Mouse (Mus musculus) left cerebral cortex, postnatal 14 days (tissue): Measurements from ENCODE around the gene Psg17. TPM values are rescaled to one million over a fixed set of nuclear protein-coding genes. Genes with fewer than 3 reads are reported as not detected.
"Not testable (repeated sequence)": the region's sequence is repeated elsewhere in the genome, so short reads cannot be mapped to it uniquely, and the experiment has no call there.

ENCODE experiments used
- DNase-seq, 2 experiments: peaks; one replicate each; pipeline ENCODE4 v3.0.0; 2021 to 2022; ENCODE audit warnings: low spot score in 2 of 2, mixed read lengths in 1 of 2
- intact Hi-C: fragments of 180-260 bp; cut with DNase I; formaldehyde crosslinking; loops from one replicate; pipeline ENCODE4 v1.15.1; 2025
- long read RNA-seq, 2 experiments: library from polyadenylated mRNA; stranded (forward); transcript quantifications; one replicate each; pipeline ENCODE4 v2.0.0; 2021
- total RNA-seq, 2 experiments: library from RNA; stranded (reverse); gene quantifications; 2 replicates each; pipeline ENCODE4 v1.2.3; 2021

The Psg17 gene
- total RNA-seq, result not detected
- long read RNA-seq, experiment 1, result 0 reads
- long read RNA-seq, experiment 2, result 0 reads

DNA sequence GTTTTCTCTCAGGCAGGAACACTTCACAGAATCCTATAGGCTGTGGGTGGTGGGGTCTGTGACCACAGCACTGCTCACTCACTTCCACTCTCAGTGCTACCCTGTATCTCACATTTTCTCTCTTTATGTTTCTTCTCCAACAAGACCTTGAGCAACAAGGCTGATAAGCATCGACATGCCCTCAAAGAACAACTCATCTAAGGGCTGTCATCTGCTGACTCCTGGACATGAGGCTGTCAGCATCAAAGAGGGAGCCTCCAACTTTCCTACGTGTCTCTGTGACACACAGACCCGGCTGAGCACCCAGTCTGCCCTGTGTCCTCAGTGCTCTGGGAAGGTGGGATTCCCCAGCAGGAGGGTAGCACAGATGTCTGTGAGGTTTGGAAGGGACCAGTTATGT is at the start of gene Psg17:
Gene Psg17 (minus strand): TSS at position 101 of the 400 bp plus-strand sequence.
- no peak for DNase-seq
- intact Hi-C loops, result no loop called here

- DNase-seq, result not testable (repeated sequence)
- intact Hi-C loops, result loop anchor here (10.0 kb wide), 1 partner anchor 1806 kb away; the partner anchor contains the start of gene Hif3a
These were observed 49.6 kb upstream of the Psg17 start, which contains the start of gene Pglyrp1 for GRCm38 (mm10) chr7:18871031-18871430. Pglyrp1 (plus strand) TSS chr7:18871331.

- intact Hi-C loops, result no loop called here
- DNase-seq, result no peak
These were observed 47.1 kb upstream of the Psg17 start for GRCm38 (mm10) chr7:18868491-18868890.

DNA sequence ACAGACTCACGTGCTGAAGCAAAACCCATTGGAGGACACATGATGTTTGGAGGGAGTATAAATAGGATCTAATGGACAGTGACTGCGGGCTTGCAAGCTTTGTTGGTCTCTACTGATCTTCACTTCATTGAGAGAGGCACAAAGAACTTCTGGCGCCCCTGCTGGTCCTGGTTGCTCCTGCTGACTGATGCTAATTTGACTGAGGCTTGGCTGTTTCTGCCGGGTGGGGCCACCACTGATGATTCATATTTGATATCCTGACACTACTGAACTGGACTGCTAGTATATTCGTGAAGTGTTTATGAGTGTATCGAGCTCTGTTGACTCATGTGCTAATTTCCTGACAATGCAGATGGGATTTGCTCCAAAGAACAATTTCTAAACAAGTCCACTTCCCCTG is 41.4 kb upstream of the Psg17 start:
- intact Hi-C loops, result no loop called here

DNA sequence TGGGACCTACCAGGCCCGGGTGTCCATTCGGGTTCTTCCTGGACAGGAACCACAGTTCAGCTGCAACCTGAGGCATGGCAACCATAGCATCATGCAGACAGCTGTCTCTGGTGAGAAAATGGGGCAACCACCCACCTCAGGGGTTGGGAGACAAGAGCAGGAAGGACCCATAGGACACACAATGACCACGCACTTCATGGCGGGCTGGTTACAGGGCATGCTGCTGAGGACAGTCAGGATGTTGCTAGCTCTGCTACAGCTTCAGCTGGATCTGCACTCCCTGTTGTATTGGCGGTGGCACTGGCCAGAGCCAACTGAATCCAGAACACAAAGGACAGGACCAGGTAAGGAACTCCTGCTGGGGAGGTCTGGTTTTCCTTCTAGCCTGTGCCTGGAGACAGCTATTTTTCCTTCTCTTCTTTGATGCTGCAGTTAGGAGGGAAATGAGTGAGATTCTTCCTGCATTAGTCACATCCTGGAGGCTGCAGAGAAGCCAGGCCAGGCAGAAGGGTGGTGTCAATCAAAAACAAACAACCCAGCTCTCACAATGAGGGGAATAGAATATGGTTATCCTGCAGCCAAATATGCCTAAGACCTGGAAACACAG is 37.0 kb upstream of the Psg17 start:
- no peak for DNase-seq
- intact Hi-C loops, result no loop called here

More for the DNA sequence above, 41.4 kb upstream of the Psg17 start:
- DNase-seq, result no peak

DNA sequence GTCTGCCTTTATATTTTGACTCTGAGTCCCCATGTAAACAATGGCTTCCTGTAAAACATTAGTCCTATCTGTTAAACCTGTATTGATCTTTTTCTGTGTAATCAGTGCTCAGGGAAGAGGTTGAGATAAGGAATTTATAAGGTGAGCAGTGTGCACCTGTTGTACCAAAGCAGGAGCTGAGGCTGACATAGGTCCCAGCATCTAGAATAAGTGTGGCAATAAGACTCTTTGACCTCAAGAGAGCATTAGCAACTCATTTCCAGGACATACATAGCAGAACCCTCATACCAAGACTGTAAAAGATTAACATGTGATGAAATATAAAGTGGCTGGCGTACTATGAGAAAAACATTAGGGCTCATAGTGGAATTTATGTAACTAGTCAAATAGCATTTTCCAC is 27.0 kb upstream of the Psg17 start:
- intact Hi-C loops, result no loop called here
- no peak for DNase-seq

DNA sequence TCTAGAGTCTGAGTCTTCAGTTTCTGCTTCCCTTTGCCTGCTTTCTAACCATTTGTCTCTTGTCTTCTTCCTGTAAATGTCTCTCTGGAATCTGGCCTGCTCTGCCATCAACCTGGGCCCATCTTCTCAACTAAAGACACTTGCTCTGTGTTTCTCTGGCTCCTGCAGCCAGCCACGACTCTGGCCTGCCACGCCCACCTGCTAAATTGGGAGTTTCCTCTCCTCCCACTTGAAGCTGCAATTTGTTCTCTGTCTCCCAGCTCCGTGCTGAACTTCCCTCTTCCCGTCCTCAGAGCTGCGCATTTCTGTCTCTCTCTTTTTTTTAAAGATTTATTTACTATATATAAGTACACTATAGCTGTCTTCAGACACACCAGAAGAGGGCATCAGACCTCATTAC is 23.4 kb upstream of the Psg17 start:
- intact Hi-C loops, result no loop called here
- DNase-seq, result no peak

DNA sequence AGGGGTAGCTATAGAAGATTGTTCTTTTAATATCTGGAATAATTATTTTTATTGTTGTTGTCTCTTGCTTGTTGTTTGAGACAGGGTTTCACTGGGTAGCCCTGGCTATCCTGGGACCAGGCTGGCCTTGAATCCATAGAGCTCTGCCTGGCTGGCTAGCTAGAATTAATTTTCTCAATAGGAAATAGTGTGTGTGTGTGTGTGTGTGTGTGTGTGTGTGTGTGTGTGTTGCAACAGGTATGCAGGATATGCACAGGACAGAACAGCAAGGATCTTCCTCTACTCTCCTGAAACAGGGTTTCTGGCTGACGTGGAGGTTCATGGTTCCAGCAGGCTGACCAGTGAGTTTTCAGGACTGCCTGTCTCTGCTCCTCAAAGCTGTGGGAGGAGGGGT is 19.8 kb upstream of the Psg17 start:
- no peak for DNase-seq
- intact Hi-C loops, result no loop called here

DNA sequence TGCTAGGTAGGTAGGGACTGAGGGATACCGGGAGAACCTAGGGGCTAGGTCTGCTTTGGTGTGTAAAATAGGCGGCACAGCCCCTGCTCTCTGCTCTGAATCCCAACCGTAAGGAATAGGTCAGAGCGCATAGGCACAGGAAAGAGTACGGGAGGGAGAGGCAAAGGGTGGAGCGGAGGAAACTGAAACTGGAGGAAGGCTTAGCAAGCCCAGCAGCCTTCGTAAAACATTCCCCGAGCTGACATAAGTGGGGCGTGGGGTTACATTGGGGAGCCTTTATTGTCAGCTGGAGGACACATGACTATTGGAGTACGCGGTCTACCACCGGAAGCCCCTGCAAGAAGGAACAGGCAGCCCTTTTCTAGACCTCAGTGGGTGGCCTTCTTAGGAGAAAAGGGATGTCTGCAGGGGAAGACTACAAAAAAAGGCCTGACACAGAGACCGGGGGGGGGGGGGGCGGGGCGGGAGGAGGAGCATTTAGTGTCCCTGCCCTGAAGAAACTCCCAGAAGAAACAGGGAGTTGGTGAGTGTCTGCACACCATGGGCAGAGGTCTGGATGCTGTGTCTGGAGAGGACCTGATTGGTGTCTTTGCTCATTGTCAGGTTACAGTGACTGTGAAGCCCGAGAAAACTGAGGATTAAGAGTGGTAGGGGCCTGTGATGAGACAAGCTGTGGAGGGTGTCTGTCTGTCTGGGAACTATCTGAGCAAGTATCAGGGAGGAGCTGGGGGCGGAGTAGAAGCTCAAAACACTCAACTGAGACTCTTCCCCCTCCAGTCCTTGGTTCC is 19.2 kb upstream of the Psg17 start:
- intact Hi-C loops, result no loop called here

DNA sequence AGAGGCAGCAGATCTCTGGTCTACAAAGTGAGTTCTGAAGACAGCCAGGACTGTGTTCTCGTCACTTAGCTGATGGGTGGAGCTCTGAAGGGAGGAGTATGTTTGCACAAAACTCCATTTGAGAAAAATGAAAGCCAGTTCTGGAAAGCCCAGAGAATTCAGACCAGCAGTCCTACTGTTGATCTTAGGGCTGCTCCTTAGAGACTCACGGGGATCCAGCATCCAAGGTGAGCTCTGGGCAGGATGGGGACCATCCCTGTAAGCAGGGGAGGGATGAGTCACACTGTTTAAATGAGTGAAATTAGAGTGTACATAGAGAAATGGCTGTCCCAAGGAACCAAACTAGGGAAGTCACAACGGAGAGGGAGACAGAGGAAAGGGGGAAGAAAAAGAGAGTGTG is 18.5 kb upstream of the Psg17 start, which contains the start of gene Mill2:
Gene Mill2 (plus strand): TSS at position 102 of the 400 bp plus-strand sequence.
- intact Hi-C loops, result no loop called here
- peak in 1 of 2 experiments; percentile 3 for DNase-seq

More for the DNA sequence above, 19.2 kb upstream of the Psg17 start:
- DNase-seq, result peak; percentile 6 to 25

DNA sequence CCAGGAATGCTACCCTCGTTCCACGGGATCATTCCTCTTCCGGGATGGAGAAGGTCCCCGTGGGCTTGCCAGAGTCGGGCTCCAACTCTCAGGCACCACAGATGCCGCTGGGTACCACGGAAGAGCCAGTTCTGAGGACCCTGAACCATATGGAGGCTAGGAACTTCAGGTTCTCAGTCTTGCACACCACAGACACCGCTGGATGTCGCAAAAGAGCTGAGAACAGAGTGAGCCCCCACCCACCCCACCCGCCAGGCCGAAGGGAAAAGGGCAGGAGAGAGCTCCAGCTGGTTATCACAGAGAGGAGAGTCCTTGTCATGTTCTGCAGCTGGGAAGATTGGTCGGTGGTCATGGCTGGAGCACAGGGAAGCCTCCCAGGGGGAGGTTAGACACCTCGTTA is 10.9 kb upstream of the Psg17 start:
- DNase-seq, result no peak
- intact Hi-C loops, result no loop called here

DNA sequence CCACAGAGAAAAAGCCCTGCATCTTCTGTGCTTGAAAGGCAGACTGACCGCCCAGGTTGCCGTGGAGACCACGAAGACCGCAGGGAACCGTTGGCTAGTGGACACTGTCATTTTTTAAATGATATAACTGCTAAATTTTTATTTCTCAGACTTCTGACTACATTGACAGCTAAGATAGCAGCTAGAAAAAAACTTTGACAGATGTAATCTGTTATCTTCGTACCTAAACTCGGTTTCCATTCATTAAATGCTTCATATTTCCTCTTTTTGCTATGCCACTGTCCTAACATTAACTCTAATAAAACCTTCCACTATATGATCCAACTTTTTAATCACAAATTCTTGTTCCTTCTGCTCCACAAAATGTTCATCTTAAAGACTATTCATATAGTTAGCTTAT is 8.1 kb upstream of the Psg17 start:
- DNase-seq, result no peak
- intact Hi-C loops, result no loop called here

GRCm38 (mm10) chr7:18828592-18828991 is 7.2 kb upstream of the Psg17 start:
- DNase-seq, result no peak
- intact Hi-C loops, result no loop called here

- intact Hi-C loops, result no loop called here
These were observed 6.6 kb upstream of the Psg17 start for GRCm38 (mm10) chr7:18827792-18828546.

DNA sequence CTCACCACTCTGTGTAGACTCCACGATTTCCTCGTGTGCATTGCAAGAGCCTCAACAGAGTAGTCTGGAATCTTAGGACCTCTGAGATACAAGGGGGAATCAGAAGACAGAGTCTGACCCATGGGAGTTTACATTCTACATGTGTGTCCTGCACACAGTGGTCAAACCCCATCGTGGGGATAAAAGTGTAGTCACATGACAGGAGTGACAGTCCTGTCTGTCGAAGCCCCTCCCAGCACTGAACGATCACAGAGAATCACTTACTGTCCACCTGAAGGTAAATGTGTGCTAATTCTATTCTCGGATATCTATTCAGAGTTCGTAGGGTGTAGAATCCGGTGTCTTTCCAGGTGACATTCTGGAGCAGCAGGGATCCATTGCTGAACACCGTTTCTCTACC is 3.1 kb downstream of the Psg17 start:
- intact Hi-C loops, result no loop called here
- DNase-seq, result no peak

More at GRCm38 (mm10) chr7:18827792-18828546, 6.6 kb upstream of the Psg17 start:
- no peak for DNase-seq

GRCm38 (mm10) chr7:18803526-18803925 is 17.9 kb downstream of the Psg17 start:
- no peak for DNase-seq
- intact Hi-C loops, result no loop called here

DNA sequence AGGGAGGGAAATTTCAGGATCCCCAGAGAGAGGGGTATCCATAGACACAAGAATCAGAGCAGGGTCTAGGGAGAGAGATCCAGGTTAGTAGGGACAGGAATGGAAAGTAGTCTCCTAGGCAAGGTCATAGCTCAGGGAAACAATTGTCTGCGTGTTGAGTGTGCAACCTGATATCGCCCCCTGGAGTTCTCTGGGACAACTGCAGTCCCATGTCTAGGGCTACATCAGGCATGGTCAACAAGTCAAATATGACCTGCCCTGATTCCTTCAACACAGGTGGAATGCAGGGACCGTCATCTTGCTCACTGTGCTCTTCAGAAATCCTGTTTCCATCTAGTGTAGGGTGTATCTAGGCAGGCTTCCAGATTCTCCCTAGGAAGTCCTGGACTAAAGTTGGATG is 22.3 kb downstream of the Psg17 start:
- no peak for DNase-seq
- intact Hi-C loops, result no loop called here

DNA sequence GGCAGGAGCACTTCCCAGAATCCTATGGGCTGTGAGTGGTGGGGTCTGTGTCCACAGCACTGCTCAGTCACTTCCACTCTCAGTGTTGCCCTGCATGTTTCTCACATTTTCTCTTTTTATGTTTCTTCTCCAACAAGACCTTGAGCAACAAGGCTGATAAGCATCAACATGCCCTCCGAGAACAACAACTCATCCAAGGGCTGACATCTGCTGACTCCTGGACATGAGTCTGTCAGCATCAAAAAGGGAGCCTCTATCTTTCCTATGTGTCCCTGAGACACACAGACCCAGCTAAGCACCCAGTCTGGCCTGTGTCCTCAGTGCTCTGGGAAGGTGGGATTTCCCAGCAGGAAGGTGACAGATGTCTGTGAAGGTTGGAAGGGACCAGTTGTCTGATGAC is 23.0 kb downstream of the Psg17 start, which contains the start of gene Psg19:
Gene Psg19 (minus strand): TSS at position 101 of the 400 bp plus-strand sequence.
- no peak for DNase-seq
- intact Hi-C loops, result no loop called here

- intact Hi-C loops, result not testable (repeated sequence)
These were observed 30.7 kb downstream of the Psg17 start for GRCm38 (mm10) chr7:18790671-18791070.

GRCm38 (mm10) chr7:18781301-18781700 is 40.1 kb downstream of the Psg17 start:
- intact Hi-C loops, DNase-seq: not testable (repeated sequence)

More at GRCm38 (mm10) chr7:18790671-18791070, 30.7 kb downstream of the Psg17 start:
- not testable (repeated sequence) for DNase-seq
